Mouse (Mus musculus) left cerebral cortex, postnatal 10 days (tissue): ENCODE data around the gene Uvrag. TPM values are rescaled to one million over a fixed set of nuclear protein-coding genes. Genes with fewer than 3 reads are reported as not detected.

Experiments
- DNase-seq, 2 experiments: peaks; one replicate each; pipeline ENCODE4 v3.0.0; 2021 to 2022; ENCODE audit warnings: low spot score in 2 of 2, mixed read lengths in 1 of 2; ENCODE audit errors: extremely low spot score in 1 of 2
- intact Hi-C: fragments of 180-260 bp; cut with DNase I; formaldehyde crosslinking; loops from one replicate; pipeline ENCODE4 v1.15.1; 2025
- total RNA-seq, 2 experiments: library from RNA; stranded (reverse); gene quantifications; 2 replicates each; pipeline ENCODE4 v1.2.3; 2021

Uvrag gene
- total RNA-seq, 2 experiments from 2014 or later, result 40.4 to 42.9 TPM

- intact Hi-C loops, result no loop called here
Measured at GRCm38 (mm10) chr7:98937079-98937813, 203.7 kb downstream of the Uvrag start.

DNA sequence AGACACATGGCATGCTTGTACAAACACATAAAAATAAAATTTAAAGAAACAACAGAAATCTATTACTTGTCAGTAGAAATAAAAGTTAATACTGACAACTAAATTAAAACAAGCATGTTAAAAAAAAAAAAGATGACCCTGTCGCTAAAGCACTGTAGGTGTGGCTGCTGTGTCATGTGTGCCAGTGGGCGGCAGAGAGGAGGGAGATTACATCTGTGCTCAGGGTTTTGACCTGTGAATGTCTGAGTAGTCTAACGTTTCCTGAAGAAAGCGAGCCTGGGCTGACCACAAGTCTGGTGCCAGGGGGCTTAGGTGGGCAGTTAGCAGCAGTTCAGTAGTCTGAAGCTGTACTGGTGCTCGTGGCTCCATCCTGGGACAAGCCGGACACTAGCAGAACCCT is 205.2 kb downstream of the Uvrag start:
- no peak for DNase-seq
- intact Hi-C loops, result no loop called here

More at GRCm38 (mm10) chr7:98937079-98937813, 203.7 kb downstream of the Uvrag start:
- no peak for DNase-seq

DNA sequence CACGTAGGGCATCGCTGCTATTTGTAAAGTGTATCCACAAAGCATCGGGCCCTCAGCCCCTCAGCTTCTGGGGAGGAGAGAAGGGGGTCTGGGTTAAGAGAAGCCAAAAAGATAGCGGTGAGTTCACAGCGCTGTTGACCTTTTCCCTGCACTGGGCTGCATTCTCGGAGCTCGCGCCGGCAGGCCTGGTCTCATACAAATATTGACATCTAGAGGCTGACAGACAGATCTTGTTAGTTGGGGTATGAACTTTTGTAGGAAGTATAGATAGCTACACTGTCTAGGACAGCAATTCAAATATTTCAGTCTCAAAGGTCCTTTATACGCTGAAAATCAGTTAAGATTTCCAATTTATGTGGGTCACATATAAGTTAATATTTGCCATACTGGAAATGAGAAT is 205.7 kb downstream of the Uvrag start:
- intact Hi-C loops, result no loop called here
- no peak for DNase-seq

DNA sequence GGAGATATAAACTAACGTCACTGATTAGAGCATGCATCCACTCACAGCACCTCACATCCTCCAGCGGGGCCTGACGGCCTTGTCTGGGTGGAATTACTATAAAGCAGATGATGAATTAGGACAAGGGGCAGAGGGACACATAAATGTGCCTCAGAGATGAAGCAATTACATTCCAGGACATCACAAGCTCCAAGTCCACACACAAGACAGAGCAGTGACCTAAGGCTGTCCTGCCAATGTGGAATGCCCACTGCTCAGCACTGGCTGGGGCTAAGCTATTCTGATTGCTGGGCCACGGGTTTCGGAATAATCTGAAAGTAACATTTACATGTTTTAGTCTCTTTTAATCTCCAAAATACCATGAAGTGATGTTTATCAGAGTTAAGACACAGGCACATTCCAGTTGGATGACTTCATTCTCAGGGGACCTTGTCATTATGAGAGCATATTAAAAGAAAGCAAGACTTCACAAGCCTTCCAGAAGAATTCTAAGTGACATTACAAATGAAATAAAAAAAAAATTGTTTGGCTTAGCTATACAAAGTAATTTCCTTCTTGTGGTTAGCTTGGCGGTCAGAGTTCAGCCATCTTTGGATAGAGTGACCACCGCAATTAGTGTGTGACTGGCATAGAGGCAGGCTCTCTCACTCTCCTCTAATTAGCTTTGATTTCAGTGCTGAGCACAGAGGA is 212.5 kb downstream of the Uvrag start:
- intact Hi-C loops, result no loop called here
- no peak for DNase-seq

- intact Hi-C loops, result no loop called here
- DNase-seq, result no peak
Measured at GRCm38 (mm10) chr7:98926906-98927528, 213.9 kb downstream of the Uvrag start.

GRCm38 (mm10) chr7:98924380-98924869 is 216.5 kb downstream of the Uvrag start:
- peak in 1 of 2 experiments; percentile 67 for DNase-seq
- intact Hi-C loops, result no loop called here

GRCm38 (mm10) chr7:98922984-98923383 is 218.0 kb downstream of the Uvrag start:
- intact Hi-C loops, result no loop called here
- no peak for DNase-seq

DNA sequence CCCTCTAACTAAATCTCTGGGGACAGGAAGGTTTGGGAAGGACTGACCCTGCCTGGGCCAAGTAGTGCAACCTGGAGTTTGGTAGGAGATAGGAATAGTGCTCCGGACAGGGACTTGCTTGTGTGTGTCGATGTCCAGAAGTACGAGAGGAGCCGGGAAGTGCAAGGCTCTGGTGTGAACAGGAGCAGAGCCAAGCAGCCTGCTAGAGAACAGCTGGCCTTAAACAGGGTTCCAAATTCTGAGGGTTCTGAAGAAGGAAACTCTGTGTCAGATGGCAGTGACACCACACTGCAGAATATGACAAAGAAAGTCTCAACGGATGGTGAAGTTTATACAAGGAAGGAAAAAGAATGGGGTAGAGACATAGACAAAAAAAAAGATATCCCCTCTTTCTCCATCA is 223.5 kb downstream of the Uvrag start:
- intact Hi-C loops, result no loop called here
- DNase-seq, result no peak

DNA sequence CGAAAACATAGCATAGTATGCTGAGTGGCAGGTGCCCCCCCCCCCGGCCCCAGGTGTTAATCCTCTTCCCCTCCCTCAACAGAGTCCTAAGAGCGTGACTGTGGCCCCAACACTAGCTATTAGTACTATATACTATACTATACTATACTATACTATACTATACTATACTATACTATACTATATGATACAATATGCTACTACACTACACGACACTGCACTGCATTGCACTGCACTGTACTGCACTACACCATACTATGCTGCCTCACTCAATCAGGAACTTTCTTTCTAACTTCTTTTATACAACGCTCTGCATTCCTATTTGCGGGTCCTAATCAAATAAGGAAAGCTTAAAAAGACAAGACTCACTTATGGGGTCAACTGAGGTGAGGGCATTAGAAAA is 224.4 kb downstream of the Uvrag start:
- DNase-seq, result no peak
- intact Hi-C loops, result no loop called here

- DNase-seq, result no peak
- intact Hi-C loops, result no loop called here
Measured at GRCm38 (mm10) chr7:98912953-98913360, 228.0 kb downstream of the Uvrag start.

- intact Hi-C loops, result no loop called here
- DNase-seq, result no peak
Measured at GRCm38 (mm10) chr7:98911276-98911675, 229.7 kb downstream of the Uvrag start.

GRCm38 (mm10) chr7:98910712-98911111 is 230.2 kb downstream of the Uvrag start:
- intact Hi-C loops, result no loop called here
- DNase-seq, result no peak

- DNase-seq, result no peak
- intact Hi-C loops, result no loop called here
Measured at GRCm38 (mm10) chr7:98910164-98910563, 230.8 kb downstream of the Uvrag start.

- intact Hi-C loops, result no loop called here
- DNase-seq, result no peak
Measured at GRCm38 (mm10) chr7:98907476-98907875, 233.5 kb downstream of the Uvrag start.

GRCm38 (mm10) chr7:98904659-98905362 is 236.1 kb downstream of the Uvrag start:
- DNase-seq, result no peak
- intact Hi-C loops, result no loop called here

GRCm38 (mm10) chr7:98903884-98904283 is 237.1 kb downstream of the Uvrag start:
- intact Hi-C loops, result no loop called here
- DNase-seq, result no peak

GRCm38 (mm10) chr7:98901120-98901519 is 239.8 kb downstream of the Uvrag start:
- intact Hi-C loops, result no loop called here
- no peak for DNase-seq

DNA sequence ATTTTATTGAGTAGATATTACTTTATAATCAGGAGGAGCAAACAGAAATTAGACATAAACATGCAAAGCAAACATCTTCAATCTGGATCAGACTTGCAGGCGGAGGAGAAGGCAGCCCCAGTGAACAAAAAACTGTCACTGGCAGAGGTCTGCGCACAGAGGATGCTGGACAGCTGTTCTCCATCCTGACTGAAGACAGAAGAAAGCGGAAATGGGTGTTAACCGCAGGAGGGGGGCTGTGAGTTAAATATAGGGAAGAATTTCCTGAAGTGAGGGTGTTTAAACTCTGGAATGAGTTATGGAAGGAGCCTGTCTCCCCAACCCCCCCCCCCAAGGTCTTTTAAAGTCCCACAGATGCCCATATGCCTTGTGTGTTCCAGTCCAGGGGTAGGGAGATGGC is 241.1 kb downstream of the Uvrag start:
- intact Hi-C loops, result no loop called here
- peak in 1 of 2 experiments; percentile 35 for DNase-seq

DNA sequence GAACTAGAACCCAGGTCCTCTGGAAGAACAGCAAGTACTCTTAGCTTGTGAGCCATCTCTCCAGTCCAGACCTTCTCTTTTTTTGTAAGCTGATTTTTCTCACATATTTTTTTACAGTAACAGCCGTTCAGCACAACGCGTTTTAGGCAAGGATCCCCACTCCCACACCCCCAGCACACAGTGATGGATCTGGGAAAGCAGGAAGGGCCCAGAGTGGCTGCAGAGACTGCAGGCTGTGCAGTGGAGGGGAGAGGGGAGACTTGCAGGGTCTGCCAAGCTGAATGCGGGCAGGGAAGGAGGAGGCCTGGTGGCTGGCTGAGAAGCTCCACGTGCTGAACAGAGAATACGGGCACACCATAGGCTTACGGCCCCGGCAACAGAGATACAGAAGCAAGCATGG is 243.6 kb downstream of the Uvrag start:
- intact Hi-C loops, result no loop called here
- peak; percentile 23 to 38 for DNase-seq
